28 mouse cellular contexts compared by ENCODE assay signal in the genomic region with DNA sequence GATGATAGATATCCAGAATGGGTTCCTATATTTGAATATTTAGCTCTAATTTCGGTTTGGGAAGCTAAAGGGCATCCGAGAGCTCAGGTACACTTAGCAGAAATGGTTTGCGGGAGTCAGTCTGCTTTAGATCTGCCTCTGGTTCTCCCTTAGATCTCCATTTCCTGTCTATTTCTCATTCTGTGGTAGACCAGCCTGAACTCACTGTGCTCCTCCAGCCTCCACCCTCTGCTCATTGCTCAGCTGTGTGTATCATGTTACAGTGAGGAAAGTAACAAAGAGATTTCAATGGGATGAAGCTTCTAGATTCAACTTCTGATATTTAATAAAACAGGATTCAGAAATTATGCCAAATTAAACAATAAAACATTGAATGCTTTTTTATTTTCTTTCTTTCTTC.
DNase-seq lines count a peak whose midpoint lies in the region; ATAC-seq lines count a peak whose summit lies in the region.
"Had no signal": no experiment of that assay in that cellular context is flagged by ENCODE, and none has a peak within 500 bp of the region (broad histone marks: within the 10 kb centered on the region; RNA-seq: fewer than 3 reads in every experiment).

No protein-coding gene starts in this region.

- no peak overlapping the region for H3K9ac ChIP-seq in embryonic facial prominence, embryonic 11.5 days (replicated peaks; ENCODE audit: low read length)
- no peak overlapping the region for H3K9ac ChIP-seq in embryonic facial prominence, embryonic 14.5 days (ENCODE audit: low read depth, low read length)
- H3K9ac ChIP-seq: embryonic facial prominence, embryonic 12.5 days; forebrain, embryonic 12.5 days; forebrain, embryonic 15.5 days; heart, embryonic 13.5 days; hindbrain, embryonic 14.5 days had no signal

- WGBS in embryonic facial prominence, embryonic 11.5 days = 75% methylated on average over 3 of the region's 3 CpGs
- 66% methylated on average over 3 of the region's 3 CpGs for WGBS in embryonic facial prominence, embryonic 10.5 days
- WGBS in embryonic facial prominence, embryonic 14.5 days = 48% methylated on average over 3 of the region's 3 CpGs

- no peaks in the 10 kb centered on the region for H3K36me3 ChIP-seq in embryonic facial prominence, embryonic 11.5 days (replicated peaks; ENCODE audit: control insufficient read depth, insufficient read depth, low read depth, low read length)
- H3K36me3 ChIP-seq in embryonic facial prominence, embryonic 10.5 days (replicated peaks) = no peaks in the 10 kb centered on the region
- H3K36me3 ChIP-seq in embryonic facial prominence, embryonic 14.5 days (ENCODE audit: control insufficient read depth, insufficient read depth, low read length) = no peaks in the 10 kb centered on the region
- H3K36me3 ChIP-seq: embryonic facial prominence, embryonic 12.5 days; forebrain, embryonic 12.5 days; forebrain, embryonic 15.5 days; heart, embryonic 10.5 days; heart, embryonic 13.5 days had no signal

- no peak overlapping the region for H3K27ac ChIP-seq in embryonic facial prominence, embryonic 11.5 days (replicated peaks; ENCODE audit: low read depth, low read length)
- no peak overlapping the region for H3K27ac ChIP-seq in embryonic facial prominence, embryonic 10.5 days (replicated peaks)
- H3K27ac ChIP-seq in embryonic facial prominence, embryonic 14.5 days (replicated peaks; ENCODE audit: low read depth, low read length) = no peak overlapping the region
- H3K27ac ChIP-seq: embryonic facial prominence, embryonic 12.5 days; forebrain, embryonic 12.5 days; forebrain, embryonic 15.5 days; heart, adult 2 months; heart, embryonic 10.5 days; heart, embryonic 13.5 days; hindbrain, embryonic 14.5 days; hindbrain, postnatal 0 days had no signal

- ATAC-seq in embryonic facial prominence, embryonic 11.5 days (replicated peaks; ENCODE audit: insufficient number of reproducible peaks, low FRiP score, low TSS enrichment, low read depth) = no peak
- ATAC-seq in embryonic facial prominence, embryonic 14.5 days (ENCODE audit: low read depth) = no peak
- ATAC-seq: activated CD4-positive, CD25-positive, alpha-beta regulatory T cell, adult 4 months; forebrain, embryonic 15.5 days; hindbrain, postnatal 0 days; inflammation-experienced regulatory T-cells, adult 6 months; intestine, embryonic 16.5 days had no signal

- DNase-seq in embryonic facial prominence, embryonic 11.5 days (ENCODE audit: low spot score) = peak; percentile 18
- DNase-seq in embryonic facial prominence, embryonic 10.5 days (ENCODE audit: low spot score) = no peak
- DNase-seq in 416B (ENCODE audit: low read depth) = peak; percentile 60
- peak; percentile 11 for DNase-seq in embryonic facial prominence, embryonic 14.5 days (ENCODE audit: low spot score)
- no peak for DNase-seq in adrenal gland, postnatal 14 days
- DNase-seq in layer of hippocampus, adult 18-20 months (ENCODE audit: low spot score in 2 of 2) = no peak
- DNase-seq: adrenal gland, adult 8-10 months; cerebellum, adult 11 months; cerebellum, adult 2 months; cerebellum, adult 9-11 months; cerebellum, postnatal 25 days; gastrocnemius, postnatal 10 days; gastrocnemius, postnatal 36 days; heart, adult 2 months; heart, postnatal 14 days; heart, postnatal 4 days; kidney, adult 18-20 months had no signal

- no peaks in the 10 kb centered on the region for H3K9me3 ChIP-seq in embryonic facial prominence, embryonic 11.5 days (replicated peaks; ENCODE audit: control insufficient read depth, low read length)
- no peaks in the 10 kb centered on the region for H3K9me3 ChIP-seq in embryonic facial prominence, embryonic 10.5 days
- H3K9me3 ChIP-seq in embryonic facial prominence, embryonic 14.5 days (ENCODE audit: control insufficient read depth, low read length) = no peaks in the 10 kb centered on the region
- H3K9me3 ChIP-seq: embryonic facial prominence, embryonic 12.5 days; forebrain, embryonic 12.5 days; forebrain, embryonic 15.5 days; heart, embryonic 10.5 days; heart, embryonic 13.5 days had no signal

- H3K4me3 ChIP-seq in embryonic facial prominence, embryonic 11.5 days (ENCODE audit: low read depth, low read length) = no peak overlapping the region
- H3K4me3 ChIP-seq in embryonic facial prominence, embryonic 10.5 days = no peak overlapping the region
- H3K4me3 ChIP-seq in embryonic facial prominence, embryonic 14.5 days (ENCODE audit: low read depth, low read length) = no peak overlapping the region
- H3K4me3 ChIP-seq: embryonic facial prominence, embryonic 12.5 days; erythroblast, embryonic 14.5 days; forebrain, embryonic 12.5 days; forebrain, embryonic 15.5 days; heart, adult 2 months; heart, embryonic 10.5 days; heart, embryonic 13.5 days had no signal

- no peaks in the 10 kb centered on the region for H3K27me3 ChIP-seq in embryonic facial prominence, embryonic 11.5 days (ENCODE audit: control insufficient read depth, insufficient read depth, low read length)
- no peaks in the 10 kb centered on the region for H3K27me3 ChIP-seq in embryonic facial prominence, embryonic 10.5 days (replicated peaks; ENCODE audit: low read depth, poor library complexity, severe bottlenecking)
- H3K27me3 ChIP-seq in embryonic facial prominence, embryonic 14.5 days (replicated peaks; ENCODE audit: control insufficient read depth, insufficient read depth, low read length) = no peaks in the 10 kb centered on the region
- H3K27me3 ChIP-seq: embryonic facial prominence, embryonic 12.5 days; forebrain, embryonic 12.5 days; forebrain, embryonic 15.5 days; heart, embryonic 13.5 days had no signal

- H3K4me1 ChIP-seq in embryonic facial prominence, embryonic 11.5 days (ENCODE audit: control insufficient read depth, insufficient read depth, low read length) = no peaks in the 10 kb centered on the region
- no peaks in the 10 kb centered on the region for H3K4me1 ChIP-seq in embryonic facial prominence, embryonic 10.5 days
- no peaks in the 10 kb centered on the region for H3K4me1 ChIP-seq in embryonic facial prominence, embryonic 14.5 days (ENCODE audit: control insufficient read depth, insufficient read depth, low read length)
- H3K4me1 ChIP-seq: embryonic facial prominence, embryonic 12.5 days; forebrain, embryonic 12.5 days; forebrain, embryonic 15.5 days; heart, embryonic 10.5 days; heart, embryonic 13.5 days had no signal

- no peak overlapping the region for H3K4me2 ChIP-seq in embryonic facial prominence, embryonic 11.5 days (ENCODE audit: low read depth, low read length)
- H3K4me2 ChIP-seq in embryonic facial prominence, embryonic 14.5 days (ENCODE audit: low read depth, low read length) = no peak overlapping the region
- H3K4me2 ChIP-seq: embryonic facial prominence, embryonic 12.5 days; forebrain, embryonic 12.5 days; forebrain, embryonic 15.5 days; heart, embryonic 13.5 days; hindbrain, embryonic 14.5 days had no signal

Comparison
In these comparisons a context has a peak if more than half of its experiments do, and no peak if none do; other contexts are left out.
1. DNase-seq: peak in embryonic facial prominence, embryonic 11.5 days (single experiment), 416B (single experiment) and embryonic facial prominence, embryonic 14.5 days (single experiment); none in embryonic facial prominence, embryonic 10.5 days (single experiment), adrenal gland, postnatal 14 days (single experiment) and layer of hippocampus, adult 18-20 months (0 of 2).